Mouse (Mus musculus): ENCODE measurements around the gene Hhat. TPM values are rescaled to one million over a fixed set of nuclear protein-coding genes. Genes with fewer than 3 reads are reported as not detected.

Gene Hhat
- total RNA-seq, 1 experiment = 2.8 TPM

DNA sequence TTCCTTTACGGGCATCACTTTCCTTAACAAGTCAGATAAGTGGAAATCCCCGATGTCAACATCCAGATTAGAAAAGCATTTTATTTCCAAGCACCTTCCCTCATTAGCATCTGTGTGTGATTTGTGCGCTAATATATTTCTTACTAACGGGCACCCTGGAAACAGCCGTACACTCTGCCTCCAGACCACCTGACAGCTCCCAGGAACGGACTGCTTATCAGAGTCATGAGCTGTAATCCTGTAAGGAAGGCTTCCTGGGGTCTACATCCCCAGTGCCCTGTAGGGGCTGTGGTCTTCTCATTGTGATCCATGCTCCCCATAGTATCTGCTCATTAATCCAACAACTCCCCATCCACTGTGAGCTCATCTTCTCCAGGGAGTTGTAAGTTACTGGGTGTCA is 157.8 kb downstream of the Hhat start:
- no peak for DNase-seq (ENCODE audit: low read depth, low spot score)
- Histone ChIP-seq H3K4me3 (ENCODE audit: insufficient read depth in 1 of 2, low read depth in 1 of 2, low read length in 2 of 2, poor library complexity in 1 of 2, severe bottlenecking in 1 of 2) (no peak overlapping the region), H3K36me3 (ENCODE audit: control insufficient read depth, insufficient read depth, low read length, poor library complexity, severe bottlenecking) (no peaks in the 10 kb centered on the region), H3K4me1 (ENCODE audit: control insufficient read depth in 2 of 2, insufficient read depth in 2 of 2, low read length in 2 of 2, poor library complexity in 1 of 2) (no peaks in the 10 kb centered on the region), H3K9ac (ENCODE audit: insufficient read depth, low read depth, low read length, poor library complexity, severe bottlenecking) (no peak overlapping the region), H3K9me3 (ENCODE audit: control insufficient read depth, insufficient read depth, low read depth, low read length) (no peaks in the 10 kb centered on the region), H3K27ac (ENCODE audit: insufficient read depth, low read depth, low read length, poor library complexity, severe bottlenecking) (no peak overlapping the region)
- in situ Hi-C loops (cut with MboI; ENCODE audit: low sequenced_read_pairs in 2 of 2, unreplicated experiment in 2 of 2) = no loop called here
- no peak for TF ChIP-seq ZC3H11A (IDR thresholded peaks at IDR 0.05; ENCODE audit: borderline replicate concordance, low read depth, low read length)
- TF ChIP-seq HCFC1 (IDR thresholded peaks at IDR 0.05; ENCODE audit: borderline replicate concordance, insufficient read depth, low read length) = no peak

GRCm38 (mm10) chr1:192611996-192612739 is 158.9 kb downstream of the Hhat start:
- Histone ChIP-seq H3K4me3 (ENCODE audit: insufficient read depth in 1 of 2, low read depth in 1 of 2, low read length in 2 of 2, poor library complexity in 1 of 2, severe bottlenecking in 1 of 2) (no peak overlapping the region), H3K4me1 (ENCODE audit: control insufficient read depth in 2 of 2, insufficient read depth in 2 of 2, low read length in 2 of 2, poor library complexity in 1 of 2) (no peaks in the 10 kb centered on the region), H3K9ac (ENCODE audit: insufficient read depth, low read depth, low read length, poor library complexity, severe bottlenecking) (no peak overlapping the region), H3K27ac (ENCODE audit: insufficient read depth, low read depth, low read length, poor library complexity, severe bottlenecking) (no peak overlapping the region), H3K9me3 (ENCODE audit: control insufficient read depth, insufficient read depth, low read depth, low read length) (no peaks in the 10 kb centered on the region), H3K36me3 (ENCODE audit: control insufficient read depth, insufficient read depth, low read length, poor library complexity, severe bottlenecking) (no peaks in the 10 kb centered on the region)
- no peak for DNase-seq (ENCODE audit: low read depth, low spot score)
- TF ChIP-seq CHD2 (IDR thresholded peaks at IDR 0.05; ENCODE audit: low read depth, low read length) (no peak), MAFK (IDR thresholded peaks at IDR 0.05; ENCODE audit: insufficient read depth, low read depth, low read length) (no peak), ZNF384 (IDR thresholded peaks at IDR 0.05; ENCODE audit: low read depth, low read length) (no peak), HCFC1 (IDR thresholded peaks at IDR 0.05; ENCODE audit: borderline replicate concordance, insufficient read depth, low read length) (no peak), ZC3H11A (IDR thresholded peaks at IDR 0.05; ENCODE audit: borderline replicate concordance, low read depth, low read length) (no peak)
- in situ Hi-C loops (cut with MboI; ENCODE audit: low sequenced_read_pairs in 2 of 2, unreplicated experiment in 2 of 2) = no loop called here

DNA sequence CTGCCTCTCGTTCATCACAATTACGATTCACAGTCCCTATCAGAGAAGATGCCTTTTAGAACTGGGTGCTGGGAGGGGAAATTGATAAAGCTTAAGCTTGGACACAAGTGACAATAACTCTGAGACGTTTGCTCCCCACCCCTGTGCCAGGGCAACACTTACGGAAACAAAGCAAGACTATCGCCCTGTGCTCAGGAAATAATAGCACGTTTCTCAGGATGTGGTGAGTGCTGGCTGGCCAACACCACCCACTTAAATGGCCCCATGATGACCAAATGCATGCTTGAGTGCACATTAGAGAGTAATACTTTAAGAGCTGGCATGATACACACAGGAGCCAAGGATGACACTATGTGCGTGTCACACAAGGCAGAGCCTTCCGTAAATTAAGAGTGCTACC is 164.1 kb downstream of the Hhat start:
- no peaks in the 10 kb centered on the region for H3K9me3 ChIP-seq (ENCODE audit: control insufficient read depth, insufficient read depth, low read depth, low read length)
- in situ Hi-C loops (cut with MboI; ENCODE audit: low sequenced_read_pairs in 2 of 2, unreplicated experiment in 2 of 2) = loop anchor here in 1 of 2 experiments (10.0 kb wide), 1 partner anchor 412 kb away; the partner anchor contains the start of gene Kcnh1
- TF ChIP-seq ZNF384 (IDR thresholded peaks at IDR 0.05; ENCODE audit: low read depth, low read length) = no peak
- TF ChIP-seq CHD2 (IDR thresholded peaks at IDR 0.05; ENCODE audit: low read depth, low read length) = no peak
- TF ChIP-seq HCFC1 (IDR thresholded peaks at IDR 0.05; ENCODE audit: borderline replicate concordance, insufficient read depth, low read length) = no peak
- TF ChIP-seq MAFK (IDR thresholded peaks at IDR 0.05; ENCODE audit: insufficient read depth, low read depth, low read length) = no peak
- TF ChIP-seq ZC3H11A (IDR thresholded peaks at IDR 0.05; ENCODE audit: borderline replicate concordance, low read depth, low read length) = no peak
- H3K9ac ChIP-seq (ENCODE audit: insufficient read depth, low read depth, low read length, poor library complexity, severe bottlenecking) = no peak overlapping the region
- no peaks in the 10 kb centered on the region for H3K36me3 ChIP-seq (ENCODE audit: control insufficient read depth, insufficient read depth, low read length, poor library complexity, severe bottlenecking)
- DNase-seq (ENCODE audit: low read depth, low spot score) = no peak
- H3K27ac ChIP-seq (ENCODE audit: insufficient read depth, low read depth, low read length, poor library complexity, severe bottlenecking) = no peak overlapping the region
- H3K4me3 ChIP-seq (ENCODE audit: insufficient read depth in 1 of 2, low read depth in 1 of 2, low read length in 2 of 2, poor library complexity in 1 of 2, severe bottlenecking in 1 of 2) = no peak overlapping the region
- H3K4me1 ChIP-seq (ENCODE audit: control insufficient read depth in 2 of 2, insufficient read depth in 2 of 2, low read length in 2 of 2, poor library complexity in 1 of 2) = no peaks in the 10 kb centered on the region

GRCm38 (mm10) chr1:192604413-192604812 is 166.6 kb downstream of the Hhat start:
- TF ChIP-seq MAFK (IDR thresholded peaks at IDR 0.05; ENCODE audit: insufficient read depth, low read depth, low read length) = no peak
- no peak for TF ChIP-seq ZNF384 (IDR thresholded peaks at IDR 0.05; ENCODE audit: low read depth, low read length)
- TF ChIP-seq HCFC1 (IDR thresholded peaks at IDR 0.05; ENCODE audit: borderline replicate concordance, insufficient read depth, low read length) = no peak
- in situ Hi-C loops (cut with MboI; ENCODE audit: low sequenced_read_pairs in 2 of 2, unreplicated experiment in 2 of 2) = loop anchor here (5.0 to 10.0 kb wide), 2 partner anchors 410 to 412 kb away; partner anchors contain the start of gene Kcnh1 (in 2 of the 2)
- DNase-seq (ENCODE audit: low read depth, low spot score) = no peak
- Histone ChIP-seq H3K4me1 (ENCODE audit: control insufficient read depth in 2 of 2, insufficient read depth in 2 of 2, low read length in 2 of 2, poor library complexity in 1 of 2) (no peaks in the 10 kb centered on the region), H3K27ac (ENCODE audit: insufficient read depth, low read depth, low read length, poor library complexity, severe bottlenecking) (no peak overlapping the region), H3K36me3 (ENCODE audit: control insufficient read depth, insufficient read depth, low read length, poor library complexity, severe bottlenecking) (no peaks in the 10 kb centered on the region), H3K4me3 (ENCODE audit: insufficient read depth in 1 of 2, low read depth in 1 of 2, low read length in 2 of 2, poor library complexity in 1 of 2, severe bottlenecking in 1 of 2) (no peak overlapping the region), H3K9me3 (ENCODE audit: control insufficient read depth, insufficient read depth, low read depth, low read length) (no peaks in the 10 kb centered on the region), H3K9ac (ENCODE audit: insufficient read depth, low read depth, low read length, poor library complexity, severe bottlenecking) (no peak overlapping the region)
